Mouse (Mus musculus) embryonic fibroblast, embryonic 13.5 days (primary cell): ENCODE results near the gene Gm10521. TPM values are rescaled to one million over a fixed set of nuclear protein-coding genes. Genes with fewer than 3 reads are reported as not detected.

Experiments
- H3K27ac ChIP-seq: 2 replicates; pipeline ENCODE4 v1.5.1; 2012; ENCODE audit warnings: low read length, control low read depth, inconsistent platforms; ENCODE audit not compliant: insufficient read depth
- H3K4me1 ChIP-seq: 2 replicates; pipeline ENCODE4 v1.6.1; 2011; ENCODE audit warnings: low read length; ENCODE audit not compliant: control insufficient read depth, insufficient read depth
- H3K4me3 ChIP-seq: 2 replicates; pipeline ENCODE4 v1.5.1; 2011; ENCODE audit warnings: mild to moderate bottlenecking, control low read depth, low read length; ENCODE audit not compliant: insufficient read depth
- CTCF ChIP-seq: IDR thresholded peaks from 2 replicates; pipeline ENCODE4 v1.5.1; 2011; ENCODE audit warnings: mild to moderate bottlenecking, control low read depth, low read length, moderate library complexity, borderline replicate concordance; ENCODE audit not compliant: insufficient read depth
- POLR2A ChIP-seq: IDR thresholded peaks from 2 replicates; pipeline ENCODE4 v1.6.1; 2011; ENCODE audit warnings: low read depth, mild to moderate bottlenecking, control low read depth, low read length, moderate library complexity
- polyA plus RNA-seq: library from polyadenylated mRNA; stranded (reverse); fragments of >200 nt; gene quantifications from 2 replicates; pipeline ENCODE4 v1.2.4, GENCODE M21; 2011; ENCODE audit warnings: low read depth; ENCODE audit not compliant: missing spikeins, insufficient read length

Gm10521 gene
- polyA plus RNA-seq, 1 experiment: not detected

GRCm38 (mm10) chr1:171918136-171918920, 22.9 kb downstream of the Gm10521 start:
- TF ChIP-seq CTCF (no peak), POLR2A (no peak)
- no peak overlapping the region for H3K27ac ChIP-seq
- H3K4me1 ChIP-seq: no peaks in the 10 kb centered on the region
- no peak overlapping the region for H3K4me3 ChIP-seq

GRCm38 (mm10) chr1:171919193-171919592, 23.7 kb downstream of the Gm10521 start:
- Histone ChIP-seq H3K4me1 (no peaks in the 10 kb centered on the region), H3K4me3 (no peak overlapping the region), H3K27ac (no peak overlapping the region)
- TF ChIP-seq POLR2A (no peak), CTCF (no peak)

GRCm38 (mm10) chr1:171919901-171920510, 24.5 kb downstream of the Gm10521 start:
- TF ChIP-seq CTCF (no peak), POLR2A (no peak)
- no peak overlapping the region for H3K27ac ChIP-seq
- no peaks in the 10 kb centered on the region for H3K4me1 ChIP-seq
- H3K4me3 ChIP-seq: no peak overlapping the region

GRCm38 (mm10) chr1:171920989-171921621, 25.6 kb downstream of the Gm10521 start:
- TF ChIP-seq POLR2A: no peak
- TF ChIP-seq CTCF: no peak
- H3K4me1 ChIP-seq: no peaks in the 10 kb centered on the region
- H3K4me3 ChIP-seq: no peak overlapping the region
- H3K27ac ChIP-seq: no peak overlapping the region

- no peak overlapping the region for H3K4me3 ChIP-seq
- no peak overlapping the region for H3K27ac ChIP-seq
- no peaks in the 10 kb centered on the region for H3K4me1 ChIP-seq
- no peak for TF ChIP-seq POLR2A
- no peak for TF ChIP-seq CTCF
Observed at GRCm38 (mm10) chr1:171921641-171922040, 26.2 kb downstream of the Gm10521 start.

- Histone ChIP-seq H3K4me3 (no peak overlapping the region), H3K4me1 (no peaks in the 10 kb centered on the region), H3K27ac (no peak overlapping the region)
- no peak for TF ChIP-seq CTCF
- TF ChIP-seq POLR2A: no peak
Observed at GRCm38 (mm10) chr1:171922844-171923243, 27.4 kb downstream of the Gm10521 start.

- Histone ChIP-seq H3K4me3 (no peak overlapping the region), H3K4me1 (no peaks in the 10 kb centered on the region), H3K27ac (no peak overlapping the region)
- TF ChIP-seq POLR2A (no peak), CTCF (no peak)
Observed at GRCm38 (mm10) chr1:171924900-171925299, 29.4 kb downstream of the Gm10521 start.

- TF ChIP-seq POLR2A: no peak
- TF ChIP-seq CTCF: no peak
- no peak overlapping the region for H3K27ac ChIP-seq
- no peaks in the 10 kb centered on the region for H3K4me1 ChIP-seq
- H3K4me3 ChIP-seq: no peak overlapping the region
Observed at GRCm38 (mm10) chr1:171933851-171934250, 38.4 kb downstream of the Gm10521 start.

- TF ChIP-seq POLR2A: no peak
- no peak for TF ChIP-seq CTCF
- H3K27ac ChIP-seq: no peak overlapping the region
- no peaks in the 10 kb centered on the region for H3K4me1 ChIP-seq
- H3K4me3 ChIP-seq: no peak overlapping the region
Observed at GRCm38 (mm10) chr1:171938952-171939948, 43.8 kb downstream of the Gm10521 start.

- no peak overlapping the region for H3K27ac ChIP-seq
- no peaks in the 10 kb centered on the region for H3K4me1 ChIP-seq
- TF ChIP-seq POLR2A: no peak
- H3K4me3 ChIP-seq: no peak overlapping the region
Observed at GRCm38 (mm10) chr1:171940626-171941025, 45.2 kb downstream of the Gm10521 start.
